Mouse (Mus musculus) G1E (cell line): ENCODE results near the gene Hps1.

Experiments
- CTCF ChIP-seq: IDR thresholded peaks from 2 replicates; pipeline ENCODE4 v1.5.1; 2012; ENCODE audit warnings: low read depth, low read length, inconsistent platforms, mixed read lengths
- GATA1 ChIP-seq: IDR thresholded peaks from 2 replicates; pipeline ENCODE4 v1.6.1; 2012; ENCODE audit warnings: borderline replicate concordance, low read length, inconsistent platforms, mixed read lengths
- POLR2AphosphoS5 ChIP-seq: IDR thresholded peaks from 2 replicates; pipeline ENCODE4 v1.6.1; 2012; ENCODE audit warnings: low read depth, low read length, inconsistent platforms; ENCODE audit not compliant: insufficient replicate concordance

- TF ChIP-seq CTCF (no peak), GATA1 (no peak), POLR2AphosphoS5 (no peak)
Observed at GRCm38 (mm10) chr19:42769648-42770047, 10.1 kb downstream of the Hps1 start.
